Mouse (Mus musculus): Measurements from ENCODE around the gene Dync1i1. TPM values are rescaled to one million over a fixed set of nuclear protein-coding genes. Genes with fewer than 3 reads are reported as not detected.
A peak's percentile ranks its signal among the peaks of the same experiment; 100 is the strongest.

The Dync1i1 gene
- polyA plus RNA-seq, 1 experiment = not detected

- no peaks in the 10 kb centered on the region for H3K4me1 ChIP-seq (ENCODE audit: control insufficient read depth, insufficient read depth, low read length)
- H3K27ac ChIP-seq (ENCODE audit: insufficient read depth, low read depth, low read length) = no peak overlapping the region
- H3K4me3 ChIP-seq (ENCODE audit: insufficient read depth, low read length) = no peak overlapping the region
- no peak for TF ChIP-seq CTCF (IDR thresholded peaks at IDR 0.05; ENCODE audit: low read depth, low read length)
Observed at GRCm38 (mm10) chr6:5802840-5803491, 77.5 kb downstream of the Dync1i1 start.

GRCm38 (mm10) chr6:5808008-5808421 lies 82.6 kb downstream of the Dync1i1 start:
- Histone ChIP-seq H3K4me1 (ENCODE audit: control insufficient read depth, insufficient read depth, low read length) (no peaks in the 10 kb centered on the region), H3K4me3 (ENCODE audit: insufficient read depth, low read length) (no peak overlapping the region), H3K27ac (ENCODE audit: insufficient read depth, low read depth, low read length) (no peak overlapping the region)
- no peak for TF ChIP-seq POLR2A (IDR thresholded peaks at IDR 0.05; ENCODE audit: borderline replicate concordance, low read depth, low read length)
- TF ChIP-seq CTCF (IDR thresholded peaks at IDR 0.05; ENCODE audit: low read depth, low read length) = no peak

GRCm38 (mm10) chr6:5812076-5812475 lies 86.6 kb downstream of the Dync1i1 start:
- H3K27ac ChIP-seq (ENCODE audit: insufficient read depth, low read depth, low read length) = no peak overlapping the region
- no peak for TF ChIP-seq CTCF (IDR thresholded peaks at IDR 0.05; ENCODE audit: low read depth, low read length)
- no peak for TF ChIP-seq POLR2A (IDR thresholded peaks at IDR 0.05; ENCODE audit: borderline replicate concordance, low read depth, low read length)
- no peaks in the 10 kb centered on the region for H3K4me1 ChIP-seq (ENCODE audit: control insufficient read depth, insufficient read depth, low read length)
- H3K4me3 ChIP-seq (ENCODE audit: insufficient read depth, low read length) = no peak overlapping the region

- Histone ChIP-seq H3K4me1 (ENCODE audit: control insufficient read depth, insufficient read depth, low read length) (no peaks in the 10 kb centered on the region), H3K27ac (ENCODE audit: insufficient read depth, low read depth, low read length) (no peak overlapping the region), H3K4me3 (ENCODE audit: insufficient read depth, low read length) (no peak overlapping the region)
- TF ChIP-seq POLR2A (IDR thresholded peaks at IDR 0.05; ENCODE audit: borderline replicate concordance, low read depth, low read length) (no peak), CTCF (IDR thresholded peaks at IDR 0.05; ENCODE audit: low read depth, low read length) (no peak)
Observed at GRCm38 (mm10) chr6:5819674-5820073, 94.2 kb downstream of the Dync1i1 start.

- Histone ChIP-seq H3K4me1 (ENCODE audit: control insufficient read depth, insufficient read depth, low read length) (no peaks in the 10 kb centered on the region), H3K27ac (ENCODE audit: insufficient read depth, low read depth, low read length) (no peak overlapping the region), H3K4me3 (ENCODE audit: insufficient read depth, low read length) (no peak overlapping the region)
- TF ChIP-seq POLR2A (IDR thresholded peaks at IDR 0.05; ENCODE audit: borderline replicate concordance, low read depth, low read length) = no peak
- TF ChIP-seq CTCF (IDR thresholded peaks at IDR 0.05; ENCODE audit: low read depth, low read length) = no peak
Observed at GRCm38 (mm10) chr6:5825461-5825860, 100.0 kb downstream of the Dync1i1 start.

- Histone ChIP-seq H3K4me1 (ENCODE audit: control insufficient read depth, insufficient read depth, low read length) (no peaks in the 10 kb centered on the region), H3K27ac (ENCODE audit: insufficient read depth, low read depth, low read length) (no peak overlapping the region), H3K4me3 (ENCODE audit: insufficient read depth, low read length) (no peak overlapping the region)
- no peak for TF ChIP-seq POLR2A (IDR thresholded peaks at IDR 0.05; ENCODE audit: borderline replicate concordance, low read depth, low read length)
- TF ChIP-seq CTCF (IDR thresholded peaks at IDR 0.05; ENCODE audit: low read depth, low read length) = 0 out of 2 replicates have a peak, but pooled peaks have one; percentile 11
Observed at GRCm38 (mm10) chr6:5827064-5827463, 101.6 kb downstream of the Dync1i1 start.

GRCm38 (mm10) chr6:5828409-5828974 lies 103.1 kb downstream of the Dync1i1 start:
- Histone ChIP-seq H3K4me3 (ENCODE audit: insufficient read depth, low read length) (no peak overlapping the region), H3K27ac (ENCODE audit: insufficient read depth, low read depth, low read length) (no peak overlapping the region), H3K4me1 (ENCODE audit: control insufficient read depth, insufficient read depth, low read length) (no peaks in the 10 kb centered on the region)
- TF ChIP-seq POLR2A (IDR thresholded peaks at IDR 0.05; ENCODE audit: borderline replicate concordance, low read depth, low read length) = no peak
- no peak for TF ChIP-seq CTCF (IDR thresholded peaks at IDR 0.05; ENCODE audit: low read depth, low read length)

GRCm38 (mm10) chr6:5829148-5829547 lies 103.7 kb downstream of the Dync1i1 start:
- Histone ChIP-seq H3K27ac (ENCODE audit: insufficient read depth, low read depth, low read length) (no peak overlapping the region), H3K4me1 (ENCODE audit: control insufficient read depth, insufficient read depth, low read length) (no peaks in the 10 kb centered on the region), H3K4me3 (ENCODE audit: insufficient read depth, low read length) (no peak overlapping the region)
- TF ChIP-seq POLR2A (IDR thresholded peaks at IDR 0.05; ENCODE audit: borderline replicate concordance, low read depth, low read length) = no peak
- no peak for TF ChIP-seq CTCF (IDR thresholded peaks at IDR 0.05; ENCODE audit: low read depth, low read length)

GRCm38 (mm10) chr6:5830717-5831116 lies 105.3 kb downstream of the Dync1i1 start:
- H3K4me3 ChIP-seq (ENCODE audit: insufficient read depth, low read length) = no peak overlapping the region
- no peak overlapping the region for H3K27ac ChIP-seq (ENCODE audit: insufficient read depth, low read depth, low read length)
- TF ChIP-seq CTCF (IDR thresholded peaks at IDR 0.05; ENCODE audit: low read depth, low read length) = no peak
- TF ChIP-seq POLR2A (IDR thresholded peaks at IDR 0.05; ENCODE audit: borderline replicate concordance, low read depth, low read length) = no peak
- H3K4me1 ChIP-seq (ENCODE audit: control insufficient read depth, insufficient read depth, low read length) = no peaks in the 10 kb centered on the region

GRCm38 (mm10) chr6:5831233-5831632 lies 105.8 kb downstream of the Dync1i1 start:
- Histone ChIP-seq H3K4me1 (ENCODE audit: control insufficient read depth, insufficient read depth, low read length) (no peaks in the 10 kb centered on the region), H3K4me3 (ENCODE audit: insufficient read depth, low read length) (no peak overlapping the region), H3K27ac (ENCODE audit: insufficient read depth, low read depth, low read length) (no peak overlapping the region)
- TF ChIP-seq POLR2A (IDR thresholded peaks at IDR 0.05; ENCODE audit: borderline replicate concordance, low read depth, low read length) (no peak), CTCF (IDR thresholded peaks at IDR 0.05; ENCODE audit: low read depth, low read length) (no peak)

All from bone marrow macrophage, adult 2 months (primary cell).